Comparison of ENCODE assay signal across 29 mouse cellular contexts in genomic region chr9:53345728-53346127, GRCm38 (mm10). TPM values are rescaled to one million over a fixed set of nuclear protein-coding genes. Genes with fewer than 3 reads are reported as not detected.
"Had no signal": no experiment of that assay in that cellular context is flagged by ENCODE, and none has a peak within 500 bp of the region (broad histone marks: within the 10 kb centered on the region; RNA-seq: fewer than 3 reads in every experiment).

No protein-coding gene starts in this region.

- ATAC-seq: hindbrain, embryonic 16.5 days; hindbrain, postnatal 0 days; inflammation-experienced regulatory T-cells, adult 6 months; intestine, embryonic 15.5 days; intestine, embryonic 16.5 days; intestine, postnatal 0 days had no signal

- DNase-seq: heart, postnatal 10 days; heart, postnatal 14 days; heart, postnatal 36 days; heart, postnatal 4 days; kidney, postnatal 10 days; kidney, postnatal 14 days; kidney, postnatal 25 days; kidney, postnatal 4 days; layer of hippocampus, adult 9-11 months; layer of hippocampus, postnatal 36 days had no signal

- H3K4me2 ChIP-seq: heart, embryonic 11.5 days; heart, embryonic 12.5 days; heart, embryonic 13.5 days; heart, embryonic 15.5 days; hindbrain, embryonic 12.5 days; hindbrain, embryonic 13.5 days; hindbrain, embryonic 14.5 days; hindbrain, embryonic 15.5 days; intestine, embryonic 15.5 days; kidney, embryonic 15.5 days had no signal

- H3K36me3 ChIP-seq: heart, embryonic 10.5 days; heart, embryonic 12.5 days; heart, embryonic 13.5 days; heart, embryonic 15.5 days; hindbrain, embryonic 10.5 days; hindbrain, embryonic 12.5 days; hindbrain, embryonic 13.5 days; hindbrain, embryonic 15.5 days; intestine, embryonic 15.5 days; kidney, embryonic 15.5 days had no signal

- H3K27me3 ChIP-seq: heart, embryonic 12.5 days; hindbrain, embryonic 15.5 days; intestine, embryonic 15.5 days had no signal

- H3K9ac ChIP-seq: heart, embryonic 12.5 days; heart, embryonic 13.5 days; heart, embryonic 15.5 days; hindbrain, embryonic 12.5 days; hindbrain, embryonic 13.5 days; hindbrain, embryonic 14.5 days; hindbrain, embryonic 15.5 days; intestine, embryonic 15.5 days; kidney, embryonic 15.5 days had no signal

- H3K4me1 ChIP-seq: heart, embryonic 10.5 days; heart, embryonic 12.5 days; heart, embryonic 15.5 days; hindbrain, embryonic 12.5 days; hindbrain, embryonic 15.5 days; intestine, embryonic 15.5 days had no signal

- H3K27ac ChIP-seq: heart, embryonic 10.5 days; heart, embryonic 13.5 days; heart, embryonic 15.5 days; hindbrain, embryonic 10.5 days; hindbrain, embryonic 12.5 days; hindbrain, embryonic 13.5 days; hindbrain, embryonic 14.5 days; hindbrain, embryonic 15.5 days; hindbrain, postnatal 0 days; intestine, embryonic 15.5 days; kidney, embryonic 15.5 days; kidney, postnatal 0 days; layer of hippocampus, adult 2 months had no signal

- H3K4me3 ChIP-seq: heart, embryonic 10.5 days; heart, embryonic 12.5 days; heart, embryonic 13.5 days; heart, embryonic 15.5 days; hindbrain, embryonic 10.5 days; hindbrain, embryonic 12.5 days; hindbrain, embryonic 13.5 days; hindbrain, embryonic 15.5 days; intestine, embryonic 15.5 days; kidney, embryonic 15.5 days; layer of hippocampus, adult 2 months had no signal

- H3K9me3 ChIP-seq: heart, embryonic 10.5 days; heart, embryonic 13.5 days; intestine, embryonic 15.5 days; kidney, embryonic 15.5 days had no signal

RNA-seq across cellular contexts. Expression of gene 4930550C14Rik, which starts 56.4 kb away (rescaled TPM):
- total RNA-seq: layer of hippocampus, adult 2 months had no signal
- polyA plus RNA-seq: hindbrain, embryonic 14.5 days had no signal
